Mouse (Mus musculus) ES-Bruce4 (cell line): ENCODE measurements at regions not wholly inside any gene's neighbourhood (a gene's known extent, or its start where the extent isn't known, plus 50 kb on each side); places are given as distances from the start of the nearest gene placed in this dataset.

Experiments
- EP300 ChIP-seq: IDR thresholded peaks from 2 replicates; pipeline ENCODE4 v1.6.1; 2011; ENCODE audit warnings: low read depth, low read length; ENCODE audit not compliant: insufficient read depth
- POLR2A ChIP-seq: IDR thresholded peaks from one replicate; pipeline ENCODE4 v1.8.1; 2011; ENCODE audit warnings: low read length; ENCODE audit not compliant: insufficient read depth

DNA sequence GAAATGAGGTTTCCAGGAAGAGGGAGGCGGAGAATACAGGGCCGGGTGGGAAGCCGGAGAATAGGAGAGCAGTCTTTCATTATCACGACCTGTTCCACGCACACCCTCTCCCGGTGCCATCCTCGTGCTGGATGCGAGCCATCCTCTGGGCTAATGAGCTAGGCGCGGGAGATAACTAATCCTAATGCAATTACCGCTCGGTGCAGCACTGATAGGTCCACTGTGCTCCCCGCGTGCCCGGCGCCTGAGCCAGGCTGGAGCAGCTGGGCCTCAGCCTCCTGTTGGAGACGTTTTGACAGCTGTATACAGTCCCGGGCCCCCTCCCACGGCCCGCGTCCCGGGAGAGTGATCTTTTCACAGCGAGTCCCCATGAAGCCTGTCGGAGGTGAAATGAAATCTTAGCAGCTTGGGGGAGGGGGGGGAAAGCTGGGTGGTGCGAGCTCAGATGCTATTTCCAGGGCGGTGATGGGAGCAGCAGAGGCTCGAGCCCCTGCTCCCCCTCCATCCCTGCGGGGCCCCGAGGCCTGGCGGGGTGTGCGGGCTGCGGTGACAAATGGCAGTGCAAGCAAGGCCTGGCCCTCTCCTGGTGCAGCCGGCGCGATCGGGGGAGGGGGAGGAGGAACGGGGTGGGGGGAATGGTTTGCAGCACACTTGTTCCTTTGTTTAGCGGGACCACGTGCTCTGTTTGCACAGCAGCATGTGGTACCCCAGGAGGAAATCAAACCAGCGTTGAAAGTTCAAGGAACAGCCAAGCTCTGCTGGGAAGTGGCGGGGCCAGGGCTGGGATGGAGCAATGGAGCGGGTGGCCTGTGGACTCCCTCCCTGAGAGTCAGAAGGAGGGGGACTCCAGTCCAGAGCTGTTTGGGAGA lies 233.6 kb downstream of the Sorl1 start:
- no peak for TF ChIP-seq EP300
- TF ChIP-seq POLR2A, result no peak
